Mouse (Mus musculus): ENCODE results near the gene Rnf216.

GRCm38 (mm10) chr5:142960775-142961271, 152.0 kb downstream of the Rnf216 start:
- TF ChIP-seq GATA1 (IDR thresholded peaks at IDR 0.05; ENCODE audit: low read length) (no peak), TAL1 (IDR thresholded peaks at IDR 0.05; ENCODE audit: low read length) (no peak)
